Mouse (Mus musculus) gastrocnemius, postnatal 10 days (tissue): Measurements from ENCODE around the gene Bace2. TPM values are rescaled to one million over a fixed set of nuclear protein-coding genes. Genes with fewer than 3 reads are reported as not detected.

Experiments used
- DNase-seq: peaks from one replicate; pipeline ENCODE4 v3.0.0; 2021; ENCODE audit warnings: mixed read lengths
- total RNA-seq, 2 experiments: library from RNA; stranded (reverse); gene quantifications; 2 replicates each; pipeline ENCODE4 v1.2.3; 2021

Gene Bace2
- total RNA-seq, 2 experiments from 2014 or later, result 10.5 to 16.2 TPM

DNA sequence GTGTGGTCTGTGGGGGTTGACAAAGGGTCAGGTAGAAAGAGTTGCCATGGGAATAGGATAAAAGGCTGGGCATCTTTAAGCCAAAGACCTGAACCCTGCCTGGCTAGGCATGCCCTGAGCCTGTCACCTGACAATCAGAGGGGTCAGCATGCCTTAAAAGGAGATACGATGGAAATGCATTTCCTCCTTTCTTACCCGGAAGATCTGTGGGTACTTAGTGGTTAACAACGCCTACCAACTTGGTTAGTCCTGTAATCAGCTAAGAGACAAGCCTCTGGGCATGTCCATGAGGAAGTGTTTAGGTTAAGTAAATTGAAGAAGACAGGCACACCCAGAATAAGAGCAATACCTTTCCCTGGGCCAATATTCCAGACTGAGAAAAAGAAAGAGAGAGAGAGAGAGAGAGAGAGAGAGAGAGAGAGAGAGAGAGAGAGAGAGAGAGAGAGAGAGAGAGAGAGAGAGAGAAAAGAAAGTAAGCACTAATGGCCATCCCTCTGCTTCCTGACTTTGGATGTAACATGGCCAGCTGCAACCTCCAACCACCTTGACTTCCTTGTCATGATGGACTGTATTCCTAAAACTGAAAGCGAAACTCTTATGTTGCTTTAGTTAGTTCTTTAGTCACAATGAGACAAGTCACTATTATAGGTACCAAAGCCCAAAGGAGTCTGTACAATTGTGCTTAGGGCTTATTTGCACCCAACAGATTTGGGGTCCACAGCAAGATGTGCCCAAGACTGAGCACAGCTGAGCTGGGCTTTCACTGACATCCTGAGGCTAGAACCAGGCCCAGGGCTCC, 111.7 kb downstream of the Bace2 start:
- no peak for DNase-seq

GRCm38 (mm10) chr16:97474671-97475070, 118.1 kb downstream of the Bace2 start:
- DNase-seq, result no peak

GRCm38 (mm10) chr16:97475581-97475980, 119.0 kb downstream of the Bace2 start:
- DNase-seq, result peak; percentile 26

- no peak for DNase-seq
Observed at GRCm38 (mm10) chr16:97476524-97476923, 120.0 kb downstream of the Bace2 start.

- no peak for DNase-seq
Observed at GRCm38 (mm10) chr16:97478655-97479054, 122.1 kb downstream of the Bace2 start.

GRCm38 (mm10) chr16:97492369-97492768, 135.8 kb downstream of the Bace2 start:
- DNase-seq, result no peak

Other genes starting within 250 kb of the Bace2 start
- gene Dscam, start 186.0 kb upstream of the Bace2 start, total RNA-seq, result under 1 TPM; 0.11 to 0.12 TPM
- gene Mx1, start 106.2 kb downstream of the Bace2 start, total RNA-seq, result under 1 TPM; 0.38 to 0.99 TPM
- not detected for gene Fam3b, start 158.1 kb downstream of the Bace2 start, total RNA-seq